Mouse (Mus musculus) megakaryocyte-erythroid progenitor cell, adult 5-6 weeks (primary cell): ENCODE results near the gene Zic3. TPM values are rescaled to one million over a fixed set of nuclear protein-coding genes. Genes with fewer than 3 reads are reported as not detected.

ENCODE experiments used
- ATAC-seq: replicated peaks from 2 replicates; pipeline ENCODE4 v1.8.0; 2016; ENCODE audit warnings: mild to moderate bottlenecking, inconsistent platforms; ENCODE audit not compliant: severe bottlenecking, poor library complexity, low FRiP score, low TSS enrichment
- total RNA-seq, 2 experiments: library from RNA; stranded (forward) in 1 of 2; stranded (reverse) in 1 of 2; fragments of 200-1000, 215-1000 nt in 1 of 2; fragments of >200 nt in 1 of 2; fragmentation: Nextera tagmentation in 1 of 2; gene quantifications; 2 replicates each; pipeline ENCODE4 v1.2.3; 2014 to 2017

Gene Zic3
- total RNA-seq (2014; fragmentation: Nextera tagmentation) (not detected in 2 replicates), total RNA-seq (2017) (not detected in 2 replicates)

DNA sequence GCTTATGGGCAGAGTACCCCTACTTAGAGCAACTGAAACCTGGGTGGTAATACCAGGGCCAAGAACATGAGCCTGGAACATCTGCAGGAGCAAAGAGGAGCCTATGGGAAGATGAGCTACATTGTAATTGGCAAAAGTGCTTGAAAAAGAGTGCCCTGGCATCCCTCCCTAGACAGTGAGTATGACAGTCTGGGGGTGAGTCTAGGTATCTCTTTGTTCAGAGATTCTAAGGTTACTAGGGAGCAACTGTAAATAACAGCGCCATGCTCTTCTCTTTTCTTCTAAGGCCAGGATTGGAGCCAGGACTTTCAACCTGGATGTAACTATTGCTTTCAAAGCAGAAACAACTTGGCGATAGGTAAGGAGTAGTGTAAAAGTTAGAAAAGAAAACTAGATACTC, at the start of gene Zic3:
TSS of gene Zic3 (plus strand) at position 301 of the 400 bp plus-strand sequence.
- ATAC-seq: no peak

DNA sequence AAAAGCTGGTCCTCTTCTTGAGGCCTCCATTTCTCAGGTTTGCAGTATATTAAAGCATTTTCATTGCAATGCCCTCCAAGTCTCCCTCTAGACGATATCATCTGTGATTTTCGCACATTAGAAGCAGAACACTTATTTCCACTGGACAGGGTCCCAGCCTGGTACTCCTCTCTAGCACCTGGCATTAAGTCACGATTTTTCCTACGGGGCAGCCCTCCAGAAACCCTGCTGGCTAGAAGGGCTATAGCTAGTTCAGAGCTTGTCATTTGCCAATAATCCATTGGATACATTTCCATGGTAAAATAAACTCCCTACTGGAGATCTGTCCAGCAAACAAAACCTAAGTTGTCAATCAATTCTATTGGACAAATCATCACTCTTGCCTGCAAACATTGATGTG, 40.1 kb upstream of the Zic3 start:
- no peak for ATAC-seq

DNA sequence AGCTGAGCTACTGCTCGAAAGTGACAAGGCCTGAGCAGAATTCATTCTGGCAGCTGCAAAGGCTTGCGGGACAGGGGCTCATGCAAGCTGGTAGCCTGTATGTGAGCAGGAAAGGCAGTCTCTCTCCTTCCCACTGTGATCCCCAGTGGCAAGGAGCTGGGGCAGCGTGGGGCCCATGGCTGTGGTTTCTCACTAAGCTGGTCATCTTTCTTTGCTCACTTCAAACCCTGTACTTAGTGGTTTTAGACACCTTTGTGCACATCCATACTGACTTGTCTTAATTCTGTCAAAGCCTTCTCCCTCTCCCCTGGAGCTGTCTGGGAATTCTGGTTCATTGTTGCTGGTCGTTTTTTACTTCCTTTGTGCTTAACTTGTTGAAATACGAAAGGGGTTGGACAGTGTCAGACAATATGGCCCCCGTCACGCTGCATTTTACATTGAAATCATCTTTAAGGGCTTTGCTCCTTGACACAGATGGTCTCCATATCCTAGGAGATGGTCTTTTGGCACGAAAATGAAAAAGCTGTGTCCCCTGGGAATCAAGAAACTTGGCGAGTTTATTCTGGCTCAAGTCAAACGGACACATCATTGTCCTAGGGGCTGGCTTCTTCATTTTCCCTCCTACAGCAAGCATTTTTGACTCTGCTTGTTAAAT, 34.9 kb upstream of the Zic3 start:
- ATAC-seq: no peak

DNA sequence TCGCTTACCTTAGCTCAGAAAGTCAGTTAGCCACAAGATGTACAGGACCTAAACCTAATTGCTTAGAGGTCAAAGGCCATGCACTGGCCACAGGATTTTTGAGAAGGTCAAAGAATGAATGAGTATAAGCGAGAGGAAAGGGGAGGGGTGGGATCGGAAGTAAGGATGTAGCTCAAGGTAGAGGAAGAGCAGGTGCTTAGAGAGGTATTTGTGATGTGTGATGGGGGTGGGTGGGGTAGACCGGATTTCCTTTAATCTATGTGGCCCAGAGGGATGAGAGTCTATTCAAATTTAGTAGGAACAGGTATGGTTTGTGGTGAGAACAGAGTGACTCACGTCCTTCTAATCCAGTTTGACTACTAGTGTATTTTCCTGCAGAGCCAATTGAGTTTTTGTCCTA, 9.1 kb upstream of the Zic3 start:
- ATAC-seq: no peak

DNA sequence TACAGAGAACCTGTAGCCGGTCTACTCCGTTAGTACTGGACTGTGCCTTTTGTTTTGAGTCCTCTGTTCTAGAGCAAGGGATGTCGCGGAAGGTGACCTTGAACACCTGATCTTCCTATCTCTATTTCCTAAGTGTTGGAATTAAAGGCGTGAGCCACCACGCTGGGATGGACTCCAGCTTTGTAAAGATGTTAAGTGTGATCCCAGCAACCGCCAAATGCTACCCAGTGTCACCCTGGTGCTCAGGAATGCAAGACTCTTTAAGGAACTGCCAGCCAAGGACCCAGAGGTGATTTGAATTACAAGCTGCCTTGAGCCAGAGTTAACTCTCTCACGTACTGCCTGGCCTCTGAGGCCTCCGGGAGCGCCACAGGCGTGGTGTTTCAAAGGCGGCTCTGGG, 8.4 kb upstream of the Zic3 start:
- ATAC-seq: no peak

DNA sequence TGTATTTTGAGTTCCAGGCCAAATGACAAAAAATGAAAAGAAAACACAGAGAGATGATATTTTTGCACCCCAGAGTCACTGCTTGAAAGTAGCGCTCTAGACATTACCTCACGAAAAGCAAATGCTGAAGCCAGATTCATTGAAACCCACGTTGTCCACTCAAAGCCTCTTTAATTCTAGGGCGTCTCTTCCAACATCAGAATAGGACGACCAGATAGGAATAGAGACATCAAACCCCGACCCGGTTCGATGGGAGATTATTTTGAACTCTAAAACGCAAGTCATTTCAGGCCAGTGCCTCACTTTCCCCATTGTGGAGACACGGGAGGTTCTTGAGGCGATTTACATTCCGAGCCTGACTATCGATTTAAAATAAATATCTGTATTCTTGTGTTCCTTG, 7.7 kb upstream of the Zic3 start:
- ATAC-seq: no peak

DNA sequence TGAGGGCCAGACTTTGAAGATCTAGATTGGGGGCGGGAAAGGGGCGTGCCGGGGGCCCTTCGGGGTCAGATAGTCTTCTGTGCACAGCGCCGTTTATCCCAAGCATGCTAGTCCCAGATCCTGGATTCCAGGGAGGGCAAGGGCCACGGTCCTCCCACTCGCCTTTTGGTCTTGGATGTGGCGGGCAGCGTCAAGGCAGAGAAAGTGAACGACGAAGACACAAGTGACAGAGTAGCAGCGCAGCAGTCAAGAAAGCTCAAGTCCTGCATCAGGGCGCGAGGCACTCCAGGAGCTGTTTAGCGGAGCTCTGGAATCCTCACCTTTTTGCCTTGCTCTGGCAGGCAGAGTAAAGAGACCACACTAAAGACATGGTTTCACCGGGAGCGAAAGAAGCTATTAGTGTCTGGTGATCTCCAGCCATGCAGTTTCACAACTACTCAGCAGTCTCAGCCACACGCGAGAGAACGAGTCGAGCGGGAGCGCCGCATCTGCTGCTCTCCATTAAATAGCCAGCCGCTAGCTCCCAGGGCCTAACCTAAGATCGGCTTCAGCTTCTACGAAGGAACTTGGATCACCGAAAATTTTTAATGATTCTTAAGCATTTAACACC, 7.1 kb upstream of the Zic3 start:
- ATAC-seq: no peak

DNA sequence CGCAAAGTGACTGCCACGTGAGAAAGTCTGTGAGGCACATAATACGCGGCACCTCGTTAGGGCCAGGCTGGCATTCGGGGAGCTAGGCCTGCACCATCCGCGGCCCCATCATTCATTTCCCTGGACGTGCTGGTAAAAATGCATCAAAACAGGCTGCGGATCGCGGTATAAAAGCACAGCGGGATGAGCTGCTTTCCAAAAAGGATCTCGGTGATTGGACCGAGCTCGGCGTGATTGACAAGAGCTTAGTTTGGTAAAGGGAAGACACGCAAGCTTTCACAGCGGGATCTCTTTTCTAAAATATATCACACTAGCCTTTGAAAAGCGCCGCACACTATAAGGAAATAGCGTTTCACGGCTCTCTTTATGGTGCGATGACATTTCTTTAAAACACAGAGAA, 3.8 kb upstream of the Zic3 start:
- ATAC-seq: no peak

DNA sequence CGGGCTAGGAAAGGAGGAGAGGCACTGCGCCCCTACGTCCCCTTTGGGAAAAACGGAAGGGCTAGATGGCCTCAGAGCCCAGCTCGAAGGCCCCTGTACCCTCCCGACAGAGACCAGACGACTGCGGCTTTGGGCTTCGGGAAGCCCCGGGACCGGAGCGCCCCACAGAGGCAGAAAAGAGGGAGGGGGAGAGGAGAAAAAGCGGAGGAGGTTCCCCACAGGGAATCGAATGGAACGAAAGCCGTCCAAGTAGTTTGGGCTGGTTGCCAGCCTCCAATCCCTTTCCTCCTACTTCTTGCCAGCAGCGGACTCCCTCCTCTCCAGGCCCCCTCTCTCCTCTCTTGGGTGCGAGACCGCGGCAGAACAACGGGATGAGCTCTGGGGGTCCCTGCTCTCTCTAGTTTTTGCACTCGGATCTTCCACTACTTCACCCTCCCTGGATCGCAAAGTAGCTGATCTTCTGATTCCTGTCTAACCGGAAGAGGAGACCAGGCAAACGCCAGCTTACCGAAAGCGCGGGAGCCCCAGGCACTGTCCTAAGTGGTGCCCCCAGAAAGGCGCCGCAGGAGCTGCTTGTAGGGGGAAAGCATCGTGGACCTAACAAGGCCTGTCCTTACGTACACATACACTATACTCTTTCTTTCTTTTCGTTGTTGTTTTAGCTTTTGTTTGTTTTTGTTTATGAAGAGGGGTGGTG, 3.1 kb upstream of the Zic3 start:
- no peak for ATAC-seq

DNA sequence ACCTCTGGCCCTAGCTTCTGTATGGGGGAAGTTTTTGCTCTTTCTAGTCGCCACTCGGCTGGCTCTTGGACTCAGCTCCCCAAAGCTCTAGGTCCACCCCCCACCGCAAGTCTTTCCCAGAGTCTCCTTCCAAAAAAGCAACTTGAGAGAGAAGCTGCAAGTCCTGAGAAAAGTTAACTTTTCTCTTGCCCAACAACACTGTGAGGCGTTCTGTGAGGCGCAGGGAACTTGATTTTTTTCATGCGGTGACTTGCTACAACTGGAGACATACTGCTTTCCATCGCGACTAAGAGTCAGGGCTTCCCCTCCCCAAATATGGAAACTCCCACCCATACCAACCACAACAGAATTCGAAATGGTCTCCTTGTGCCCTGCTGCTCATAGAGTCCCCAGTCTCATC, 5.1 kb downstream of the Zic3 start:
- ATAC-seq: no peak

DNA sequence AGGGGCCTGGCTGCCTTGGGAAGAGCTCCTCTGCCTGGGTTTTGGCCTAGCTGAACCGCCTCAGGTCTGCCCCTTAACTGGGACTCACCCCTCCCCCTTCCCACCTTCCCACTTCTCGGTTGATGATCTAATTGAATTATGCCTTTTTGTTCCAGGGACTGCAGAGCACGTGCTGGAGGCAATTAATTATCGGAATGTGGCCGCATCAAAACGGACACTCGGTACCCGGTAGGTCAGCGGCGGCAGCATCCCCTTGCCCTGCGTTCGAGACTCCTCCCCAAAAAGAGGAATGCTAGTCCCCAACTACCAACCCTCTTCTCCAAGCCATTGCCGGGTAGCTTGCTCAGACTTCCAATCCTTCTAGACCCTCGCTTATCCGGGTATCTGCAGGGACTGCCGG, 5.6 kb downstream of the Zic3 start:
- ATAC-seq: no peak

DNA sequence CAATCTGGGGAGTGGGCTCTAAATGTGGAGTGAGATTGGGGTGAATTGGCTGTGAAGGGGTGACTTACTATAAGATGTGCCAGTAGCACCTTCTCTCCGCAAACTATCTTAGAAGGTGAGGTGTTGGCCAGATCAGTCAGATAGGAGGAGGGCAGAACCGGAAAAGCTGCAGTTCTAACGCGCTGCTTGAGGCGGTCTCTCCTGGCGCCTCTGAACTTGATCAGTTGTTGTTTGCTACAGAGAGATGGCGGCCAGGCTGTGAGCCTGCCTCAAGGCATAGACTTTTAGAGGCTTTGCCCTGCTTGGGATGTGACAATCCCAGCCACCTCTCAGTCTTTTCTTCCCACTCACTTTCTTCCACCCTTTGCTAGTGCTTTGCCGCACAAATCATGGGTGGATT, 6.4 kb downstream of the Zic3 start:
- no peak for ATAC-seq

DNA sequence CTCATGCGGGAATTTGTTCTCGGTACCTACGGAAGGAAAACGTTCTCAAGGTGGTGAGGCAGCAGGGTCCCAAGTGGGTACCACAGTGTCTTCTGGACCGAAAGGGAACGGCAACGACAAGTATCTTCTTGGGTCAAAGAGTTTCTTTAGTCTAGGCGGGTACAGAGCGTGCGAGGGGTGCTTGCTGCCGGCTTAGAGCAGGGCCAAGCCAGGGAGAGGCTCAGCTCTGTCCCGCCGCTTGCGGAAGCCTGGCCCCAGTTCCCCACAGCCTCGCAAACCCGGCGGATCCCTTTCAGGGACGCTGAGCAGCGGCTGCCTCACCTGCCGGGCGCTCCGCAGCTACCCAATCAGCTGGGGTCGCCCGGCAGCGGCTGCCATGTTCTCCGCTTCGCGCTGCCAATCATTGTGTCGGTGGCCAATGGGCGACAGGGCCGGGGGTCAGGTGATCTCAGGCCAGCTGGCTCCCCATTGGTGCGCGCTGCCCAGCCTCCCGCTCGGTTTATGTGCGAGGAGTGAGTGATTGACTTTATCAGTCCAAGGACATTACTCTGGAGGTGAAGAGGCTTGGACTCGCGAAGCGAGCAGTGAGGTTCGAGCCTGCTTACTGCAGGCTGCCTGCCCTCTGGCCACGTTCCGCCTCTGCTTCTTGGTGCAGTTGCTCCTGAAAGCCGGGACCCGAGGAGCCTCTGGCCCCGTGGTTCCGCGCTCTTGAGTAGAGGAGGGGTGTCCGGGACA, 7.8 kb downstream of the Zic3 start:
- no peak for ATAC-seq

DNA sequence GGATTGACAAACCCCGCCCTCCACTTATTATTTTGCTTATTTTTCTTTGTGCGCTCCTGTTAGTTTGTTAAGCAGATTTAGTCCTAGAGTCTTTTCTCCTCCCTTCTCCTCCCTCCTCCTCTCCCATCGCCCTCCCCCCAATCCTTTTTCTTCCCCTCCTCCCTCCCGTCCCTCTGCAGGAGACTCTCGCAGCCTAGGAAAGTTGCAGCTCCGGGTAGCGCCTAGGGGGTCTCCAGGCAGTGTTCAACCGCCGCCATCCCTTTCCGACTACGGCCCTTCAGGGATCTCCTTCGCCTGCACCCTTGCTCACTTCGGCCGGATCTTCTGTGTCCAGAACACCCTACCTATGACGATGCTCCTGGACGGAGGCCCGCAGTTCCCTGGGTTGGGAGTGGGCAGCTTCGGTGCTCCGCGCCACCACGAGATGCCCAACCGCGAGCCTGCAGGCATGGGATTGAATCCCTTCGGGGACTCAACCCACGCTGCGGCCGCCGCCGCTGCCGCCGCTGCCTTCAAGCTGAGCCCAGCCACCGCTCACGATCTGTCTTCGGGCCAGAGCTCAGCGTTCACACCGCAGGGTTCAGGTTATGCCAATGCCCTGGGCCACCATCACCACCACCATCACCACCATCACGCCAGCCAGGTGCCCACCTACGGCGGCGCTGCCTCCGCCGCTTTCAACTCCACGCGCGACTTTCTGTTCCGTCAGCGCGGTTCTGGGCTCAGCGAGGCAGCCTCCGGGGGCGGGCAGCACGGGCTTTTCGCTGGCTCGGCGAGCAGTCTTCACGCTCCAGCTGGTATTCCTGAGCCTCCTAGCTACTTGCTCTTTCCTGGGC, 8.6 kb downstream of the Zic3 start:
- ATAC-seq: no peak

DNA sequence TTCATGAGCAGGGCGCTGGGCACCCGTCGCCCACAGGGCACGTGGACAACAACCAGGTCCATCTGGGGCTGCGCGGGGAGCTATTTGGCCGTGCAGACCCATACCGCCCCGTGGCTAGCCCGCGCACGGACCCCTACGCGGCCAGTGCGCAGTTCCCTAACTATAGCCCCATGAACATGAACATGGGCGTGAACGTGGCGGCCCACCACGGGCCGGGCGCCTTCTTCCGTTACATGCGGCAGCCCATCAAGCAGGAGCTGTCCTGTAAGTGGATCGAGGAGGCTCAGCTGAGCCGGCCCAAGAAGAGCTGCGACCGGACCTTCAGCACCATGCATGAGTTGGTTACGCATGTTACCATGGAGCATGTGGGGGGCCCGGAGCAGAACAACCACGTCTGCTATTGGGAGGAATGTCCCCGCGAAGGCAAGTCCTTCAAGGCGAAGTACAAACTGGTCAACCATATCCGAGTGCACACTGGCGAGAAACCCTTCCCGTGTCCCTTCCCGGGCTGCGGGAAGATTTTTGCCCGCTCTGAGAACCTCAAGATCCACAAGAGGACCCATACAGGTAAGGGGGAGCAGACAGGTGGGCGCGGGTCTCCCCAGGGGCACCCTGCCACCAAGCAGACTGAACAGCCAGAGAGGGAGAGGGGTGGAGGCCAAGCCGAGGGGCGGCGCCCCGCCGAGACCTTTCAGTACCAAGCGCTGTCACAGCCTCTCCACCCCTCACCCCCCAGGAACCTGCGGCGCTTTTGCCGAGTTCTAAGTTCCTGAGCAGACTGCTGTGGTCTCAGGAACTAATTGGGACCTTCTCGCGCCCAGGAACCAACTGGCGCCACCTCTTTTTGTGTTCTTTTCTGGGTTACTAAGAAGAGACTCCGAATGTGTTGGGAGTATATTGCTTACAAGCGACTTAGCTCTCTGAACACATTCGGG, 9.4 kb downstream of the Zic3 start:
- ATAC-seq: no peak

DNA sequence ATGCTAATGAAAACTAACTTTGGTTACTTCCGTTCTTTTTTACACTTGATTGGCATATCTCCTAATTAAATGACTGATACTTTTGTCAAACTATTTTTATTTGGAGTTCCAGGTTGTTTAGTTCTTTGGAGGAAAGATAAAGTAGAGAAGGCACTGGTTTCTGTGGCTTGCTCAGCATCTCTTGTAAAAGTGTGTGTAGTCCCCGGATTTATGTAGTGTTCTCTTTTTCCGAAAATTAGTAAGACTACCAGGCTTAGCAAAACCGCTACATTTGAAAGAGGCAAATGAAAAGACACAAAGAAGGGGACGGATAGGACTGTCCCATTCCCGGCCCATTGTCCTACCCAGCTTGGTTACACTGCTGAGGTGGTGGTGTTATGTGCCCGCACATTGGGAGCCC, 10.1 kb downstream of the Zic3 start:
- ATAC-seq: no peak

DNA sequence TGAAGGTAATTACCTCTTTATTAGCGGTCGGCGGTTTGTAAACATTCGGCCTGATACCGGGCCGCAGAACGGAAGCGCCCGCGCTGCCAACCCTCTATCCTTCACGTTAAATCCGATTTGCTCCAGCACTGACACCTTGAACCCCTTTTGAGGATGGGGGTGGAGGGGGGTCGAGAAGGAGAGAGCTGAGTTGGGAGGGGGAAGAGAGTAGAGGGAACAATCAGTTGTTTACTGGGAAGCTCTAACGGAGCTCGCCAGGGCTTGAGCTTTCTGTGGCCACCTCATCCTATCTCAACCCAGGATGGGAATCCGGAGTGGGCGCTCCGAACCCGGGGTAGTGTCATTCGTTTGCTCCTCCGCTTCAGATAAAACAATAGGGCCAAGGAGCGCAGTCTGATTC, 11.0 kb downstream of the Zic3 start:
- ATAC-seq: no peak
